Mouse (Mus musculus) heart, embryonic 14.5 days (tissue): ENCODE measurements around the gene Ptprf. TPM values are rescaled to one million over a fixed set of nuclear protein-coding genes. Genes with fewer than 3 reads are reported as not detected.

Experiments
- ATAC-seq: fragments of 200-750 bp; cut with Nextera tagmentation; 2 replicates; pipeline ENCODE4 v1.8.0; 2017; ENCODE audit warnings: low read depth, moderate TSS enrichment; ENCODE audit not compliant: insufficient number of reproducible peaks, insufficient read depth, low FRiP score
- H3K27ac ChIP-seq, 2 experiments: fragments of 200-500 bp in 1 of 2; fragments of 300-500 bp in 1 of 2; sonication (generic) in 1 of 2; replicated peaks in 1 of 2; 2 replicates each; pipeline ENCODE4 v1.5.1; 2012 to 2014; ENCODE audit warnings: low read depth in 2 of 2, low read length in 2 of 2, control low read depth in 1 of 2, mild to moderate bottlenecking in 1 of 2, mixed read lengths in 1 of 2; ENCODE audit not compliant: control insufficient read depth in 1 of 2, insufficient read depth in 1 of 2
- H3K27me3 ChIP-seq: fragments of 300-500 bp; sonication (generic); 2 replicates; pipeline ENCODE4 v1.6.1; 2014; ENCODE audit warnings: mild to moderate bottlenecking, low read length, control low read depth; ENCODE audit not compliant: control insufficient read depth, insufficient read depth
- H3K36me3 ChIP-seq: fragments of 300-500 bp; sonication (generic); 2 replicates; pipeline ENCODE4 v1.6.1; 2014; ENCODE audit warnings: mild to moderate bottlenecking, control low read depth, low read length, mixed read lengths; ENCODE audit not compliant: control insufficient read depth, insufficient read depth
- H3K4me1 ChIP-seq, 2 experiments: fragments of 200-500 bp in 1 of 2; fragments of 300-500 bp in 1 of 2; sonication (generic) in 1 of 2; 2 replicates each; pipeline ENCODE4 v1.6.1; 2012 to 2014; ENCODE audit warnings: low read length in 2 of 2, control low read depth in 1 of 2, mixed read lengths in 1 of 2; ENCODE audit not compliant: control insufficient read depth in 2 of 2, insufficient read depth in 2 of 2
- H3K4me2 ChIP-seq: fragments of 300-500 bp; sonication (generic); 2 replicates; pipeline ENCODE4 v1.6.1; 2014; ENCODE audit warnings: mild to moderate bottlenecking, low read length
- H3K4me3 ChIP-seq, 2 experiments: fragments of 200-500 bp in 1 of 2; fragments of 300-500 bp in 1 of 2; sonication (generic) in 1 of 2; 2 replicates each; pipeline ENCODE4 v1.5.1; 2012 to 2014; ENCODE audit warnings: low read length in 2 of 2, mild to moderate bottlenecking in 2 of 2, control low read depth in 1 of 2, low read depth in 1 of 2, moderate library complexity in 1 of 2; ENCODE audit not compliant: control insufficient read depth in 1 of 2, insufficient read depth in 1 of 2
- H3K9ac ChIP-seq: fragments of 300-500 bp; sonication (generic); 2 replicates; pipeline ENCODE4 v1.6.1; 2014; ENCODE audit warnings: mild to moderate bottlenecking, low read length
- H3K9me3 ChIP-seq: fragments of 300-500 bp; sonication (generic); 2 replicates; pipeline ENCODE4 v1.6.1; 2016; ENCODE audit warnings: low read length, control low read depth; ENCODE audit not compliant: control insufficient read depth
- WGBS: fragments of 180-500 bp; shearing (Covaris S2); extraction: QIAGEN DNeasy Blood & Tissue Kit; methylation state at CpG from one replicate; pipeline ENCODE4 v1.1.7; 2014; 5-methylcytosine and 5-hydroxymethylcytosine counted together
- polyA plus RNA-seq: library from polyadenylated mRNA; unstranded; fragments of >200 nt; fragmentation: Nextera tagmentation; extraction: Ambion mirVana; gene quantifications from 2 replicates; pipeline ENCODE4 v1.2.1, GENCODE M21; 2014

Gene Ptprf
- polyA plus RNA-seq, 1 experiment from 2014 or later: 19.7 TPM

- WGBS: 89% methylated on average over 12 of the region's 12 CpGs
- no peaks in the 10 kb centered on the region for H3K4me1 ChIP-seq
- no peak overlapping the region for H3K4me2 ChIP-seq
- H3K9me3 ChIP-seq: no peaks in the 10 kb centered on the region
- H3K4me3 ChIP-seq: no peak overlapping the region
- H3K9ac ChIP-seq: no peak overlapping the region
- H3K27ac ChIP-seq: no peak overlapping the region
- peaks cover 85% of the 10 kb centered on the region for H3K36me3 ChIP-seq
- ATAC-seq: no peak
- no peaks in the 10 kb centered on the region for H3K27me3 ChIP-seq
Measured at GRCm38 (mm10) chr4:118227398-118227797, 63.8 kb downstream of the Ptprf start.

- Histone ChIP-seq H3K4me2 (no peak overlapping the region), H3K27ac (no peak overlapping the region), H3K9me3 (no peaks in the 10 kb centered on the region), H3K4me1 (no peaks in the 10 kb centered on the region), H3K36me3 (peaks cover 86% of the 10 kb centered on the region), H3K27me3 (no peaks in the 10 kb centered on the region), H3K4me3 (no peak overlapping the region), H3K9ac (no peak overlapping the region)
- 70% methylated on average over 7 of the region's 7 CpGs for WGBS
- ATAC-seq: no peak
Measured at GRCm38 (mm10) chr4:118221261-118221660, 69.9 kb downstream of the Ptprf start.

GRCm38 (mm10) chr4:118220756-118221155 is 70.4 kb downstream of the Ptprf start:
- Histone ChIP-seq H3K9ac (no peak overlapping the region), H3K36me3 (peaks cover 86% of the 10 kb centered on the region), H3K4me2 (no peak overlapping the region), H3K4me1 (no peaks in the 10 kb centered on the region), H3K27me3 (no peaks in the 10 kb centered on the region), H3K9me3 (no peaks in the 10 kb centered on the region), H3K4me3 (no peak overlapping the region), H3K27ac (no peak overlapping the region)
- 79% methylated on average over 9 of the region's 9 CpGs for WGBS
- no peak for ATAC-seq

- H3K4me2 ChIP-seq: no peak overlapping the region
- peaks cover 82% of the 10 kb centered on the region for H3K36me3 ChIP-seq
- H3K4me3 ChIP-seq: no peak overlapping the region
- no peaks in the 10 kb centered on the region for H3K9me3 ChIP-seq
- ATAC-seq: no peak
- no peak overlapping the region for H3K27ac ChIP-seq
- no peaks in the 10 kb centered on the region for H3K27me3 ChIP-seq
- no peaks in the 10 kb centered on the region for H3K4me1 ChIP-seq
- H3K9ac ChIP-seq: no peak overlapping the region
- WGBS: 90% methylated on average over 6 of the region's 6 CpGs
Measured at GRCm38 (mm10) chr4:118219487-118219886, 71.7 kb downstream of the Ptprf start.

- Histone ChIP-seq H3K9ac (no peak overlapping the region), H3K36me3 (peaks cover 82% of the 10 kb centered on the region), H3K27ac (no peak overlapping the region), H3K9me3 (no peaks in the 10 kb centered on the region), H3K4me1 (no peaks in the 10 kb centered on the region), H3K4me3 (no peak overlapping the region), H3K27me3 (no peaks in the 10 kb centered on the region), H3K4me2 (no peak overlapping the region)
- no peak for ATAC-seq
- 86% methylated on average over 5 of the region's 5 CpGs for WGBS
Measured at GRCm38 (mm10) chr4:118218521-118218920, 72.7 kb downstream of the Ptprf start.

- peaks cover 82% of the 10 kb centered on the region for H3K36me3 ChIP-seq
- H3K4me1 ChIP-seq: no peaks in the 10 kb centered on the region
- no peak overlapping the region for H3K9ac ChIP-seq
- no peak overlapping the region for H3K4me2 ChIP-seq
- no peak overlapping the region for H3K27ac ChIP-seq
- no peak overlapping the region for H3K4me3 ChIP-seq
- H3K9me3 ChIP-seq: no peaks in the 10 kb centered on the region
- no peaks in the 10 kb centered on the region for H3K27me3 ChIP-seq
- WGBS: 76% methylated on average over 17 of the region's 17 CpGs
- ATAC-seq: no peak
Measured at GRCm38 (mm10) chr4:118216726-118217595, 74.2 kb downstream of the Ptprf start.

GRCm38 (mm10) chr4:118214891-118215290 is 76.3 kb downstream of the Ptprf start:
- no peaks in the 10 kb centered on the region for H3K9me3 ChIP-seq
- no peak overlapping the region for H3K4me3 ChIP-seq
- H3K27ac ChIP-seq: no peak overlapping the region
- H3K27me3 ChIP-seq: no peaks in the 10 kb centered on the region
- no peaks in the 10 kb centered on the region for H3K4me1 ChIP-seq
- ATAC-seq: no peak
- 90% methylated on average over 1 of the region's 1 CpGs for WGBS
- H3K36me3 ChIP-seq: peaks cover 82% of the 10 kb centered on the region
- no peak overlapping the region for H3K4me2 ChIP-seq
- H3K9ac ChIP-seq: no peak overlapping the region
